Mouse (Mus musculus) hindbrain, embryonic 10.5 days (tissue): ENCODE data around the gene Gm21981. TPM values are rescaled to one million over a fixed set of nuclear protein-coding genes. Genes with fewer than 3 reads are reported as not detected.

Experiments
- DNase-seq: peaks from one replicate; pipeline ENCODE4 v3.0.0-alpha.2; 2017; ENCODE audit warnings: low spot score
- H3K27ac ChIP-seq: fragments of 300-500 bp; sonication (generic); 2 replicates; pipeline ENCODE4 v1.5.1; 2016; ENCODE audit warnings: mild to moderate bottlenecking, moderate library complexity
- H3K27me3 ChIP-seq: fragments of 300-500 bp; sonication (generic); 2 replicates; pipeline ENCODE4 v1.6.1; 2016; ENCODE audit warnings: mild to moderate bottlenecking; ENCODE audit not compliant: poor library complexity, insufficient read depth, severe bottlenecking
- H3K36me3 ChIP-seq: fragments of 300-500 bp; sonication (generic); 2 replicates; pipeline ENCODE4 v1.6.1; 2016; ENCODE audit warnings: mild to moderate bottlenecking, moderate library complexity
- H3K4me1 ChIP-seq: fragments of 300-500 bp; sonication (generic); replicated peaks from 2 replicates; pipeline ENCODE4 v1.6.1; 2016; ENCODE audit warnings: mild to moderate bottlenecking
- H3K4me3 ChIP-seq: fragments of 300-500 bp; sonication (generic); 2 replicates; pipeline ENCODE4 v1.5.1; 2016; ENCODE audit warnings: mild to moderate bottlenecking, moderate library complexity
- H3K9me3 ChIP-seq: fragments of 300-500 bp; sonication (generic); 2 replicates; pipeline ENCODE4 v1.6.1; 2016; ENCODE audit warnings: mild to moderate bottlenecking, moderate library complexity
- WGBS: fragments of 180-500 bp; shearing (Covaris S2); methylation state at CpG from one replicate; pipeline ENCODE4 v1.1.7; 2016; 5-methylcytosine and 5-hydroxymethylcytosine counted together
- polyA plus RNA-seq: library from polyadenylated mRNA; unstranded; fragments of >200 nt; fragmentation: Nextera tagmentation; extraction: Ambion mirVana; gene quantifications from 2 replicates; pipeline ENCODE4 v1.2.1, GENCODE M21; 2016

The Gm21981 gene
- polyA plus RNA-seq, 1 experiment from 2014 or later: 0.86 TPM

DNA sequence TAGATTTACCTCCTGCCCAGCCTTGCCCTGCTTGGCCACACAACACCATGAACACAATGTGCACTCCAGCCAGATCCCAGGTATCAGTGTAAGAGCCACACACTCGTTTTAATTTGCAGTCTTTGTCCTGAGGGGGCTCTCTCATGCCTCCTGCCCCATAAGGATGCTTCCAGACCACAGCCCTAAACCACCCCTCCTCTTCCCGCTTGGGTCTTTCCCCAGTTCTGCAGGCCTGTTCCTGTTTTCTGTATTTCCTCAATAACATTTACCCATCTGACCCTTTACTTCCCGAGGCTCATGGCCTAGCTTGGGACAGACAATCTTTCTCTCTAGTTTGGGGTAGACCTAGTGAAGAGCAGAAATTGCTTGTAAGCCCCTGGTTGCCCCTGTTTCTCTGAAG lies 20.8 kb upstream of the Gm21981 start:
- Histone ChIP-seq H3K27ac (no peak overlapping the region), H3K36me3 (no peaks in the 10 kb centered on the region), H3K4me1 (peaks cover 16% of the 10 kb centered on the region), H3K4me3 (no peak overlapping the region), H3K9me3 (no peaks in the 10 kb centered on the region), H3K27me3 (no peaks in the 10 kb centered on the region; the same call in 1 of the 2 replicates)
- 73% methylated on average over 3 of the region's 3 CpGs for WGBS
- DNase-seq: no peak

DNA sequence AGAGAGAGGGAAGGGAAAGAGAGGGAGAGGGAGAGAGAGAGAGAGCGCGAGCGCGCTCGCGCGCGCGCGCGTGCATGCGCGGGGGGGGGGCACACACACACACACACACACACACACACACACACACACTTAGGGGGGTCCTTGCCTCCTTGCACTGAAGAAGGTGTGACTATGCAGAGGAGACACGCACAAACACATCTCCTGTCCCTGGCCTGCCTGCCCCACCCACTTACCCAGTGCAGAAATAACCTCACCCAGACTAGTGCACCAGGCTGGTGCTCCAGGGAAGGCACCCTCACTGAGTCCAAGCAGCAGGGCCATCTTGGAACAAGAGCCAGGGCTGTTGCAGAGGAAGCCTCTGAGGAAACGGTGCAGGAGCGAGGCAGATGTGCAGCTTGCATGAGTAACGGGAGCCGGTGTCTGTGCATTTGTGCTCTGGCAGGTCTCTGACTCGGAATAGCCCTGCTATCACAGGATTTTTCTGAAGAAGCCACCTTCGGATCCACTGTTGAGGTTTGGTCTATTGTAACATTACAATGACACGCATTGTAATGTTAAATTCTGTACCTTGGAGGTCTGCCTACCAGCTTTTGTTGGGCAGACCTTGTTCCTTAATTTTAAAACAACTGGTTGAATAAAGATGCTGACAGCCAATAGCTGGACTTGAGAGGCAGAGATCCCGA lies 18.8 kb upstream of the Gm21981 start:
- Histone ChIP-seq H3K27me3 (no peaks in the 10 kb centered on the region; the same call in 1 of the 2 replicates), H3K9me3 (no peaks in the 10 kb centered on the region), H3K4me3 (no peak overlapping the region), H3K27ac (no peak overlapping the region), H3K4me1 (peaks cover 16% of the 10 kb centered on the region), H3K36me3 (no peaks in the 10 kb centered on the region)
- DNase-seq: no peak
- WGBS: 40% methylated on average over 22 of the region's 22 CpGs

- WGBS: 68% methylated on average over 6 of the region's 6 CpGs
- DNase-seq: no peak
- no peaks in the 10 kb centered on the region; the same call in 1 of the 2 replicates for H3K27me3 ChIP-seq
These were observed 17.6 kb upstream of the Gm21981 start for GRCm38 (mm10) chr17:47711883-47712282.

GRCm38 (mm10) chr17:47710036-47710435 lies 15.8 kb upstream of the Gm21981 start:
- peaks cover 16% of the 10 kb centered on the region for H3K4me1 ChIP-seq
- no peak for DNase-seq
- no peaks in the 10 kb centered on the region for H3K36me3 ChIP-seq
- no peak overlapping the region for H3K27ac ChIP-seq
- WGBS: 76% methylated on average over 3 of the region's 3 CpGs
- peaks cover 2% of the 10 kb centered on the region for H3K27me3 ChIP-seq
- no peak overlapping the region for H3K4me3 ChIP-seq
- H3K9me3 ChIP-seq: no peaks in the 10 kb centered on the region

More at GRCm38 (mm10) chr17:47711883-47712282, 17.6 kb upstream of the Gm21981 start:
- H3K36me3 ChIP-seq: no peaks in the 10 kb centered on the region
- no peak overlapping the region for H3K4me3 ChIP-seq
- peaks cover 16% of the 10 kb centered on the region for H3K4me1 ChIP-seq
- H3K27ac ChIP-seq: no peak overlapping the region
- no peaks in the 10 kb centered on the region for H3K9me3 ChIP-seq

GRCm38 (mm10) chr17:47708972-47709371 lies 14.7 kb upstream of the Gm21981 start:
- 84% methylated on average over 4 of the region's 4 CpGs for WGBS
- DNase-seq: no peak
- Histone ChIP-seq H3K27me3 (peaks cover 12% of the 10 kb centered on the region), H3K36me3 (no peaks in the 10 kb centered on the region; the same call in 1 of the 2 replicates), H3K27ac (no peak overlapping the region), H3K4me3 (no peak overlapping the region), H3K4me1 (peaks cover 16% of the 10 kb centered on the region), H3K9me3 (no peaks in the 10 kb centered on the region)

- no peak overlapping the region for H3K27ac ChIP-seq
- H3K4me3 ChIP-seq: no peak overlapping the region
- WGBS: 88% methylated on average over 3 of the region's 3 CpGs
- H3K4me1 ChIP-seq: peaks cover 22% of the 10 kb centered on the region
- H3K9me3 ChIP-seq: no peaks in the 10 kb centered on the region
- DNase-seq: no peak
- peaks cover 10% of the 10 kb centered on the region for H3K36me3 ChIP-seq
- H3K27me3 ChIP-seq: peaks cover 22% of the 10 kb centered on the region
These were observed 13.7 kb upstream of the Gm21981 start for GRCm38 (mm10) chr17:47707961-47708360.

DNA sequence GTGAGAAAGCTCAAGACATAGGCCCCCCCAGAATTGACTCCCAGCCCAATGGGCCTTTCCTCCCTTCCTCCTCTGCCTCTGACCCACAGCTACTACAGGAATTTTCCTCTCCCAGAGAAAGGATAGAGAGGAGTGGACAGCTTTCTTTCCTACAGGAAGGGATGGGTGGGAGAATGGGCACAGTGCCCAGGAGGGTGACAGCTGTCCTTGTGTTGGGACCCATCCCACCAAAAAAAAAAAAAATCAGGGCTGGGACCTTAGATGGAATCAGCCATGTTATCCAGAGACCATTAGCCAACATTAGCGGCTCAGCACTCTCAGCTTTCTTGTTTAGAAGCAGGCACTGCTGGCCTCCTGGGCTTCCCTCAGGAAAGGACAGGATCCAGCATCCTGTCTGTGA lies 11.9 kb upstream of the Gm21981 start:
- DNase-seq: no peak
- Histone ChIP-seq H3K27ac (no peak overlapping the region), H3K27me3 (peaks cover 38% of the 10 kb centered on the region), H3K4me1 (peaks cover 14% of the 10 kb centered on the region), H3K36me3 (peaks cover 27% of the 10 kb centered on the region), H3K4me3 (no peak overlapping the region), H3K9me3 (no peaks in the 10 kb centered on the region)
- WGBS: 80% methylated on average over 1 of the region's 1 CpGs

DNA sequence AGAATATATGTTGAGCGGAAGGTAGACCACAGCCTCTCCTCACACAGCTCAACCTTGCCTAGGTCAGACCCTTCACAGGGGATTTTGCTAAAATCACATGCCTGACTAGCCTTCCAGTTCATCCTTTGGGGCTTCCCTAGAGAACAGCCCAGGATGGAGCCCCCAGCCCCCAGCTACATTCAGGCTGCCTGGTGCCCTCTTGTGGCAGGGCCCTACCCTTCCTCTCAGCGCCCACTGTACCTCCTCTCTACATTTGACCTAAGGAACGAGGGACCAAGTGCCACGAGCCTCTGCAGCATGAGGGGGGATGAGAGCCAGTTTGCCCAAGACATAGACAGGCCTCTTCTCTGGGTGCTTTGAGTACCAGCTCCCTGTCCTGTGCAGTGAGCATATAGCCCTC lies 10.4 kb upstream of the Gm21981 start:
- Histone ChIP-seq H3K36me3 (peaks cover 37% of the 10 kb centered on the region), H3K9me3 (no peaks in the 10 kb centered on the region), H3K4me1 (peaks cover 10% of the 10 kb centered on the region), H3K27me3 (peaks cover 38% of the 10 kb centered on the region), H3K27ac (no peak overlapping the region), H3K4me3 (no peak overlapping the region)
- 86% methylated on average over 4 of the region's 4 CpGs for WGBS
- DNase-seq: no peak

- DNase-seq: peak; percentile 20
- Histone ChIP-seq H3K27ac (0 out of 2 replicates have a peak overlapping the region, but pooled peaks have one; percentile 50), H3K27me3 (peaks cover 38% of the 10 kb centered on the region), H3K4me3 (no peak overlapping the region), H3K9me3 (no peaks in the 10 kb centered on the region), H3K4me1 (peaks cover 10% of the 10 kb centered on the region), H3K36me3 (peaks cover 47% of the 10 kb centered on the region)
- 22% methylated on average over 20 of the region's 20 CpGs for WGBS
These were observed 9.3 kb upstream of the Gm21981 start for GRCm38 (mm10) chr17:47703556-47703955.

- Histone ChIP-seq H3K36me3 (peaks cover 56% of the 10 kb centered on the region), H3K27me3 (peaks cover 38% of the 10 kb centered on the region), H3K4me3 (no peak overlapping the region), H3K27ac (no peak overlapping the region), H3K4me1 (peaks cover 10% of the 10 kb centered on the region), H3K9me3 (no peaks in the 10 kb centered on the region)
- DNase-seq: no peak
- WGBS: 42% methylated on average over 28 of the region's 28 CpGs
These were observed 8.5 kb upstream of the Gm21981 start for GRCm38 (mm10) chr17:47702548-47703345.

GRCm38 (mm10) chr17:47701793-47702192 lies 7.5 kb upstream of the Gm21981 start:
- H3K4me1 ChIP-seq: peaks cover 10% of the 10 kb centered on the region
- 82% methylated on average over 9 of the region's 9 CpGs for WGBS
- H3K27ac ChIP-seq: no peak overlapping the region
- DNase-seq: no peak
- H3K27me3 ChIP-seq: peaks cover 38% of the 10 kb centered on the region
- H3K36me3 ChIP-seq: peaks cover 57% of the 10 kb centered on the region
- no peaks in the 10 kb centered on the region for H3K9me3 ChIP-seq
- H3K4me3 ChIP-seq: no peak overlapping the region

- Histone ChIP-seq H3K36me3 (peaks cover 57% of the 10 kb centered on the region), H3K4me1 (peaks cover 22% of the 10 kb centered on the region), H3K27ac (no peak overlapping the region), H3K9me3 (no peaks in the 10 kb centered on the region), H3K4me3 (no peak overlapping the region), H3K27me3 (peaks cover 29% of the 10 kb centered on the region)
- 88% methylated on average over 2 of the region's 2 CpGs for WGBS
- no peak for DNase-seq
These were observed 4.8 kb upstream of the Gm21981 start for GRCm38 (mm10) chr17:47699055-47699454.

DNA sequence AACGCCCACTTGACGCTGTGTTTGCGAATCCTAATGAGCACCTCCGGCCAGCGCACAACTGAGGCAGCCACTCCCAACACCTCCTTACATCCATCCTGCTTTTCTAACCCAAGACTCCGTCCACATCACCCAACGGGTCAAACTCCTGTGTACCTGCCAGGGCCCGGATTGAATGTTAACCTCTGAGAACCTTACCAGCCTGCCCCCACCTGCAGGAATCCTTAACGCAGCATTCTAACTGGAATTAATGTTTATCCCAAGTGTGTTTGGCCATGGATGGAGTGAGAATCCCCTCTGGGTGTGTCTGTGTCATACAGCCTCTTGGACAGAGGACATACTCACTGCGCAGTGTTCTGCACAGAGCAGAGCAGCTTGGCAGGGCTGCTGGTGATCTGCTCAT lies 3.9 kb upstream of the Gm21981 start:
- H3K4me1 ChIP-seq: peaks cover 24% of the 10 kb centered on the region
- no peak for DNase-seq
- WGBS: 82% methylated on average over 10 of the region's 10 CpGs
- H3K9me3 ChIP-seq: no peaks in the 10 kb centered on the region
- no peak overlapping the region for H3K4me3 ChIP-seq
- H3K27me3 ChIP-seq: peaks cover 30% of the 10 kb centered on the region
- peaks cover 49% of the 10 kb centered on the region for H3K36me3 ChIP-seq
- no peak overlapping the region for H3K27ac ChIP-seq
